Mouse (Mus musculus) spleen, adult 2 months (tissue): ENCODE results near the gene Ntm.

Experiments
- CTCF ChIP-seq: fragments of 200-500 bp; IDR thresholded peaks from 2 replicates; pipeline ENCODE4 v1.5.1; 2011; ENCODE audit warnings: mild to moderate bottlenecking, inconsistent platforms; ENCODE audit not compliant: insufficient read depth, insufficient read length, insufficient replicate concordance; ENCODE audit errors: extremely low read depth
- POLR2A ChIP-seq: fragments of 200-500 bp; IDR thresholded peaks from 2 replicates; pipeline ENCODE4 v1.6.1; 2011; ENCODE audit warnings: low read depth, low read length, inconsistent platforms

DNA sequence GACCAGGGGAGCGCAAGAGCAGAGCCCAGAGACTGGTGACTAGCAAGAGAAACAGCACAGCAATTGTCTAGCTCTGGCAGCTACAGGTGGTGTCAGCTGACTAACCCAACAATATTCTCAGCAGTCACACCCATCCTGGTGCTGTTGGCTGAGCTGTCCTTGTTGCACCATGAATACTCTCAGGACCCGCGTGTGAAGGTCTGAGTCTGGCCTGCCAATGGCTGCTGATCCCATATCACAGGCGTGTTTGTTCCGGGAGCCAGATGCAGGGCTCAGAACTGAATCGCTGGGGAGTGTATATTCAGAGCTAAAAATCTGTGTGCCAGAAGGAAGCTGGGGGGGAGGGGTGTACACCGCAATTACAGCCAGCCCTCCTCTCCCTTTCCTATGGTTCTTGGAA is 310.1 kb downstream of the Ntm start:
- TF ChIP-seq POLR2A (no peak), CTCF (no peak)
